Comparison of ENCODE assay signal across 10 mouse cellular contexts in genomic region chr11:80877131-80877651, GRCm38 (mm10). TPM values are rescaled to one million over a fixed set of nuclear protein-coding genes. Genes with fewer than 3 reads are reported as not detected.
DNase-seq lines count a peak whose midpoint lies in the region; ATAC-seq and TF ChIP-seq lines count a peak whose summit lies in the region.
"Had no signal": no experiment of that assay in that cellular context is flagged by ENCODE, and none has a peak within 500 bp of the region (broad histone marks: within the 10 kb centered on the region; RNA-seq: fewer than 3 reads in every experiment).

No protein-coding gene starts in this region.

- H3K4me1 ChIP-seq in forebrain, embryonic 14.5 days (ENCODE audit: control insufficient read depth, insufficient read depth, low read length): no peaks in the 10 kb centered on the region
- H3K4me1 ChIP-seq in forebrain, embryonic 13.5 days: peaks cover 4% of the 10 kb centered on the region; the same call in 1 of the 2 replicates
- H3K4me1 ChIP-seq in limb, embryonic 14.5 days (ENCODE audit: control insufficient read depth, insufficient read depth, low read length): peaks cover 8% of the 10 kb centered on the region

- H3K9me3 ChIP-seq in forebrain, embryonic 14.5 days (replicated peaks; ENCODE audit: control insufficient read depth, low read length): no peaks in the 10 kb centered on the region
- no peaks in the 10 kb centered on the region for H3K9me3 ChIP-seq in forebrain, embryonic 13.5 days (replicated peaks)
- no peaks in the 10 kb centered on the region for H3K9me3 ChIP-seq in limb, embryonic 14.5 days (ENCODE audit: control insufficient read depth, low read length)
- H3K9me3 ChIP-seq: liver, embryonic 15.5 days had no signal

- H3K27me3 ChIP-seq in forebrain, embryonic 14.5 days (replicated peaks; ENCODE audit: control insufficient read depth, insufficient read depth, low read length): no peaks in the 10 kb centered on the region
- H3K27me3 ChIP-seq in forebrain, embryonic 13.5 days: no peaks in the 10 kb centered on the region
- no peaks in the 10 kb centered on the region for H3K27me3 ChIP-seq in limb, embryonic 14.5 days (ENCODE audit: control insufficient read depth, insufficient read depth, low read length)

- ATAC-seq in forebrain, embryonic 14.5 days: no peak
- ATAC-seq in forebrain, embryonic 13.5 days: no peak
- ATAC-seq in limb, embryonic 14.5 days (ENCODE audit: low FRiP score, low read depth): no peak

- peak; percentile 72 for DNase-seq in forebrain, embryonic 14.5 days (ENCODE audit: low spot score)
- DNase-seq in brain, adult 2 months (ENCODE audit: low read depth, low spot score): peak; percentile 94
- peak; percentile 17 for DNase-seq in gastrocnemius, postnatal 10 days
- peak; percentile 82 for DNase-seq in kidney, adult 9 months
- peak; percentile 58 for DNase-seq in limb, embryonic 14.5 days (ENCODE audit: low spot score)
- peak; percentile 31 to 39 for DNase-seq in right cerebral cortex, postnatal 36 days (ENCODE audit: low spot score in 2 of 2)
- no peak for DNase-seq in thymus, adult 18-20 months

- no peak overlapping the region for H3K27ac ChIP-seq in forebrain, embryonic 14.5 days (ENCODE audit: low read depth, low read length)
- H3K27ac ChIP-seq in forebrain, embryonic 13.5 days: no peak overlapping the region
- H3K27ac ChIP-seq in limb, embryonic 14.5 days (replicated peaks; ENCODE audit: low read depth, low read length): 0 out of 2 replicates have a peak overlapping the region, but pooled peaks have one; percentile 52
- H3K27ac ChIP-seq: liver, embryonic 15.5 days had no signal

- no peak overlapping the region for H3K4me2 ChIP-seq in forebrain, embryonic 14.5 days (ENCODE audit: low read length)
- no peak overlapping the region for H3K4me2 ChIP-seq in forebrain, embryonic 13.5 days
- H3K4me2 ChIP-seq in limb, embryonic 14.5 days (replicated peaks; ENCODE audit: low read depth, low read length, severe bottlenecking): 0 out of 2 replicates have a peak overlapping the region, but pooled peaks have one; percentile 7
- H3K4me2 ChIP-seq: liver, embryonic 15.5 days had no signal

- 62% methylated on average over 11 of the region's 11 CpGs for WGBS in forebrain, embryonic 14.5 days
- 66% methylated on average over 11 of the region's 11 CpGs for WGBS in forebrain, embryonic 13.5 days
- 42% methylated on average over 11 of the region's 11 CpGs for WGBS in limb, embryonic 14.5 days

- H3K4me3 ChIP-seq in forebrain, embryonic 14.5 days (ENCODE audit: low read depth, low read length): no peak overlapping the region
- H3K4me3 ChIP-seq in forebrain, embryonic 13.5 days: no peak overlapping the region
- H3K4me3 ChIP-seq in limb, embryonic 14.5 days (replicated peaks; ENCODE audit: low read length): no peak overlapping the region
- H3K4me3 ChIP-seq: liver, embryonic 15.5 days had no signal

- TF ChIP-seq POLR2A in limb, embryonic 14.5 days (IDR thresholded peaks at IDR 0.05; ENCODE audit: borderline replicate concordance, extremely low read depth, insufficient read depth, insufficient read length): no peak

- no peaks in the 10 kb centered on the region for H3K36me3 ChIP-seq in forebrain, embryonic 14.5 days (ENCODE audit: control insufficient read depth, insufficient read depth, low read length)
- no peaks in the 10 kb centered on the region for H3K36me3 ChIP-seq in forebrain, embryonic 13.5 days (ENCODE audit: poor library complexity, severe bottlenecking)
- no peaks in the 10 kb centered on the region for H3K36me3 ChIP-seq in limb, embryonic 14.5 days (ENCODE audit: control insufficient read depth, insufficient read depth, low read length)
- H3K36me3 ChIP-seq: liver, embryonic 15.5 days had no signal

- no peak overlapping the region for H3K9ac ChIP-seq in forebrain, embryonic 14.5 days (ENCODE audit: low read length)
- no peak overlapping the region for H3K9ac ChIP-seq in forebrain, embryonic 13.5 days
- no peak overlapping the region for H3K9ac ChIP-seq in limb, embryonic 14.5 days (ENCODE audit: low read depth, low read length, severe bottlenecking)
- H3K9ac ChIP-seq: liver, embryonic 15.5 days had no signal

RNA-seq across cellular contexts. Expression of gene Spaca3, which starts 19.0 kb away (rescaled TPM):
- polyA plus RNA-seq in forebrain, embryonic 14.5 days (2014; fragmentation: Nextera tagmentation; extraction: Ambion mirVana): not detected in 2 replicates
- polyA plus RNA-seq in forebrain, embryonic 13.5 days (2015; fragmentation: Nextera tagmentation; extraction: Ambion mirVana): not detected in 2 replicates
- not detected for total RNA-seq in gastrocnemius, postnatal 10 days (2021)
- polyA plus RNA-seq in limb, embryonic 14.5 days (2012; rRNA removed): not detected in 2 replicates
- not detected in 2 replicates for polyA plus RNA-seq in limb, embryonic 14.5 days (2014; fragmentation: Nextera tagmentation; extraction: Ambion mirVana)
- total RNA-seq: common myeloid progenitor, adult 5-6 weeks had no signal
- polyA plus RNA-seq: liver, embryonic 15.5 days had no signal

Comparison
In these comparisons a context has a peak if more than half of its experiments do, and no peak if none do; other contexts are left out.
1. DNase-seq: peak in forebrain, embryonic 14.5 days (single experiment), brain, adult 2 months (single experiment), gastrocnemius, postnatal 10 days (single experiment), kidney, adult 9 months (single experiment), limb, embryonic 14.5 days (single experiment) and right cerebral cortex, postnatal 36 days (2 of 2); none in thymus, adult 18-20 months (0 of 2).